Comparison of ENCODE assay signal across 27 mouse cellular contexts in genomic region chr13:42989481-42989880, GRCm38 (mm10).
DNase-seq lines count a peak whose midpoint lies in the region; ATAC-seq lines count a peak whose summit lies in the region.
"Had no signal": no experiment of that assay in that cellular context is flagged by ENCODE, and none has a peak within 500 bp of the region (broad histone marks: within the 10 kb centered on the region; RNA-seq: fewer than 3 reads in every experiment).

No protein-coding gene starts in this region.

- no peak overlapping the region for H3K4me3 ChIP-seq in kidney, embryonic 14.5 days (ENCODE audit: low read length)
- H3K4me3 ChIP-seq: heart, adult 2 months; heart, embryonic 13.5 days; limb, embryonic 12.5 days; liver, embryonic 15.5 days had no signal

- H3K27ac ChIP-seq in kidney, embryonic 14.5 days (ENCODE audit: low read depth, low read length) = no peak overlapping the region
- H3K27ac ChIP-seq: heart, adult 2 months; heart, embryonic 13.5 days; hindbrain, embryonic 14.5 days; limb, embryonic 12.5 days; liver, embryonic 15.5 days; stomach, postnatal 0 days had no signal

- no peaks in the 10 kb centered on the region for H3K36me3 ChIP-seq in kidney, embryonic 14.5 days (ENCODE audit: control insufficient read depth, insufficient read depth, low read length)
- H3K36me3 ChIP-seq: heart, embryonic 13.5 days; limb, embryonic 12.5 days; liver, embryonic 15.5 days had no signal

- 0 out of 2 replicates have a peak, but pooled peaks have one; percentile 39 for ATAC-seq in kidney, embryonic 14.5 days (ENCODE audit: low FRiP score, low TSS enrichment)
- ATAC-seq: forebrain, embryonic 14.5 days; midbrain, embryonic 16.5 days had no signal

- peaks cover 5% of the 10 kb centered on the region; the same call in 1 of the 2 replicates for H3K9me3 ChIP-seq in kidney, embryonic 14.5 days (ENCODE audit: control insufficient read depth, low read length)
- H3K9me3 ChIP-seq: limb, embryonic 12.5 days; liver, embryonic 15.5 days had no signal

- whole genome bisulfite sequencing in kidney, embryonic 14.5 days = 88% methylated on average over 5 of the region's 5 CpGs

- H3K27me3 ChIP-seq in kidney, embryonic 14.5 days (ENCODE audit: control insufficient read depth, insufficient read depth, low read length) = no peaks in the 10 kb centered on the region
- H3K27me3 ChIP-seq: heart, embryonic 13.5 days; limb, embryonic 12.5 days; liver, embryonic 15.5 days had no signal

- 0 out of 2 replicates have a peak, but pooled peaks cover 6% of the 10 kb centered on the region for H3K4me1 ChIP-seq in kidney, embryonic 14.5 days (ENCODE audit: control insufficient read depth, insufficient read depth, low read length)
- H3K4me1 ChIP-seq: limb, embryonic 12.5 days; liver, embryonic 15.5 days had no signal

- H3K9ac ChIP-seq in kidney, embryonic 14.5 days (ENCODE audit: low read depth, low read length) = no peak overlapping the region
- H3K9ac ChIP-seq: heart, embryonic 13.5 days; hindbrain, embryonic 14.5 days; limb, embryonic 12.5 days; liver, embryonic 15.5 days; lung, embryonic 14.5 days had no signal

- DNase-seq in ES-CJ7 (ENCODE audit: low read depth, low spot score) = peak; percentile 16
- DNase-seq in kidney, adult 11 months = peak; percentile 62
- peak; percentile 23 for DNase-seq in kidney, postnatal 14 days
- no peak for DNase-seq in frontal cortex, postnatal 36 days (ENCODE audit: low spot score in 2 of 2)
- no peak for DNase-seq in heart, adult 8-10 months (ENCODE audit: low spot score)
- DNase-seq in urinary bladder, postnatal 4 days (ENCODE audit: low spot score in 2 of 2) = no peak
- DNase-seq: adrenal gland, adult 8-10 months; cerebellum, adult 8-10 months; cerebellum, postnatal 36 days; gastrocnemius, postnatal 36 days; heart, adult 2 months; heart, postnatal 10 days; layer of hippocampus, adult 9-11 months; lung, embryonic 14.5 days; lung, postnatal 14 days; right cerebral cortex, adult 18-20 months; spleen, adult 18-20 months; thymus, adult 2 months; thymus, postnatal 4 days had no signal

- no peak overlapping the region for H3K4me2 ChIP-seq in kidney, embryonic 14.5 days (replicated peaks; ENCODE audit: low read depth, low read length)
- H3K4me2 ChIP-seq: heart, embryonic 13.5 days; hindbrain, embryonic 14.5 days; limb, embryonic 12.5 days; liver, embryonic 15.5 days; lung, embryonic 14.5 days had no signal

Comparison
In these comparisons a context has a peak if more than half of its experiments do, and no peak if none do; other contexts are left out.
1. DNase-seq: peak in ES-CJ7 (single experiment), kidney, adult 11 months (single experiment) and kidney, postnatal 14 days (single experiment); none in frontal cortex, postnatal 36 days (0 of 2), heart, adult 8-10 months (single experiment) and urinary bladder, postnatal 4 days (0 of 2).